Mouse (Mus musculus): Measurements from ENCODE around the gene Elovl3.

DNA sequence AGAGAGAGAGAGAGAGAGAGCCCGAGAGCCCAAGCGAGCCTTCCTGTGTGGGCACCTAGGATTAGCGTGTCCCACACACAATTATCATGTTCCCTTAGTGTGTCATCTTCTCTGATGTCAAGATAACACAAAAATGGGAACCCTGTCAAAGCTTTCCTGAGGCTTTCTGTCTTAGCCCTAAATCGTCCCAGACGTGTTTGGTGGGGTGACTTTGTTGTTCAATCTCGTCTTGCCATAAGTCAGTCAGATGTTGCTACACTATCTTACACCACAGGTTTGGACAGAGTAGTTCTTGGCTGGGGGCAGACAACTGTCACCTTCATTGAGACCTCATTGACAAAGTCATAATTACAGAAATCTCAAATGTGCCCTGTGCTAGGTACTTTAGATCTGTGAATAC lies 880 bp downstream of the Elovl3 start:
- TF ChIP-seq EP300 (IDR thresholded peaks at IDR 0.05; ENCODE audit: insufficient read depth, low read depth, low read length) = no peak
- no peak for TF ChIP-seq POLR2A (IDR thresholded peaks at IDR 0.05; ENCODE audit: insufficient read depth, low read length)
- TF ChIP-seq CTCF (IDR thresholded peaks at IDR 0.05; ENCODE audit: low read depth, low read length) = no peak
